Mouse (Mus musculus): ENCODE results near the gene Kif23. TPM values are rescaled to one million over a fixed set of nuclear protein-coding genes. Genes with fewer than 3 reads are reported as not detected.

The Kif23 gene
- polyA plus RNA-seq, 1 experiment from 2014 or later, result 82.9 TPM

DNA sequence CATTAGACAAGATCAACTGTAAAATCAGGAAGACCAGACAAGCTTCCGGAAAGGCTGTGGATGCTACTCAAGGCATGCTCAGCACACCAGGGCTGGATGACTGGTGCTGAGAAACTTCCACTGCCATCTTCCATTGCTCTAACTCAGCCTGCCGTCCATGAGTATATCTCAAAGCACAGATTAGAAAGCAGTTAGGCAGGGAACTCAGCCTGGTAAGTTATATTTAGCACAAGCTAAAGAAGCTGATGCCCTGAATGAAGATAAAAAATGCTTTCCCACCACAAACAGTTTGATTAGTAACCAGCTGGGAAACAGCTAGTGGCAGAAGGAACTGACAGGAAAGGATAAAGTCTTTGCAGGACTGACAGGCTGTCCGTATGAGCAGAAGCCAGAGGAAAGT, 5.5 kb downstream of the Kif23 start:
- peaks cover 4 to 15% of the 10 kb centered on the region in 2 experiments; a peak in 3 of 4 replicates for H3K4me1 ChIP-seq (ENCODE audit: control insufficient read depth in 2 of 2, insufficient read depth in 2 of 2, low read length in 2 of 2)
- WGBS, result 29% methylated on average over 3 of the region's 3 CpGs
- ATAC-seq (ENCODE audit: insufficient number of reproducible peaks, insufficient read depth, low FRiP score, low read depth), result no peak
- H3K27ac ChIP-seq (replicated peaks in 1 of 2; ENCODE audit: control insufficient read depth in 1 of 2, insufficient read depth in 1 of 2, low read depth in 2 of 2, low read length in 2 of 2), result peak overlapping the region; percentile 26 to 49; a peak in 2 of 4 replicates
- H3K27me3 ChIP-seq (ENCODE audit: control insufficient read depth, insufficient read depth, low read length), result no peaks in the 10 kb centered on the region
- peak overlapping the region; percentile 35 for H3K4me2 ChIP-seq (ENCODE audit: low read length)
- no peak overlapping the region for H3K9ac ChIP-seq (ENCODE audit: low read length)
- H3K36me3 ChIP-seq (ENCODE audit: control insufficient read depth, insufficient read depth, low read length), result peaks cover 79% of the 10 kb centered on the region
- no peaks in the 10 kb centered on the region for H3K9me3 ChIP-seq (ENCODE audit: control insufficient read depth, low read length)
- no peak overlapping the region for H3K4me3 ChIP-seq (ENCODE audit: control insufficient read depth in 1 of 2, insufficient read depth in 1 of 2, low read depth in 1 of 2, low read length in 2 of 2)

- H3K4me1 ChIP-seq (ENCODE audit: control insufficient read depth in 2 of 2, insufficient read depth in 2 of 2, low read length in 2 of 2), result no peaks in the 10 kb centered on the region
These were observed 13.2 kb downstream of the Kif23 start for GRCm38 (mm10) chr9:61933333-61933732.

GRCm38 (mm10) chr9:61932009-61932408, 14.6 kb downstream of the Kif23 start:
- Histone ChIP-seq H3K36me3 (ENCODE audit: control insufficient read depth, insufficient read depth, low read length) (peaks cover 96% of the 10 kb centered on the region), H3K9me3 (ENCODE audit: control insufficient read depth, low read length) (no peaks in the 10 kb centered on the region), H3K9ac (ENCODE audit: low read length) (no peak overlapping the region), H3K4me3 (ENCODE audit: control insufficient read depth in 1 of 2, insufficient read depth in 1 of 2, low read depth in 1 of 2, low read length in 2 of 2) (no peak overlapping the region), H3K27ac (replicated peaks in 1 of 2; ENCODE audit: control insufficient read depth in 1 of 2, insufficient read depth in 1 of 2, low read depth in 2 of 2, low read length in 2 of 2) (no peak overlapping the region), H3K4me2 (ENCODE audit: low read length) (no peak overlapping the region), H3K27me3 (ENCODE audit: control insufficient read depth, insufficient read depth, low read length) (no peaks in the 10 kb centered on the region), H3K4me1 (ENCODE audit: control insufficient read depth in 2 of 2, insufficient read depth in 2 of 2, low read length in 2 of 2) (no peaks in the 10 kb centered on the region)
- ATAC-seq (ENCODE audit: insufficient number of reproducible peaks, insufficient read depth, low FRiP score, low read depth), result no peak
- 80% methylated on average over 3 of the region's 3 CpGs for WGBS

More at GRCm38 (mm10) chr9:61933333-61933732, 13.2 kb downstream of the Kif23 start:
- peaks cover 96% of the 10 kb centered on the region for H3K36me3 ChIP-seq (ENCODE audit: control insufficient read depth, insufficient read depth, low read length)
- H3K27ac ChIP-seq (replicated peaks in 1 of 2; ENCODE audit: control insufficient read depth in 1 of 2, insufficient read depth in 1 of 2, low read depth in 2 of 2, low read length in 2 of 2), result no peak overlapping the region
- H3K4me3 ChIP-seq (ENCODE audit: control insufficient read depth in 1 of 2, insufficient read depth in 1 of 2, low read depth in 1 of 2, low read length in 2 of 2), result no peak overlapping the region
- no peak overlapping the region for H3K9ac ChIP-seq (ENCODE audit: low read length)
- no peaks in the 10 kb centered on the region for H3K9me3 ChIP-seq (ENCODE audit: control insufficient read depth, low read length)
- ATAC-seq (ENCODE audit: insufficient number of reproducible peaks, insufficient read depth, low FRiP score, low read depth), result no peak
- H3K4me2 ChIP-seq (ENCODE audit: low read length), result no peak overlapping the region
- no peaks in the 10 kb centered on the region for H3K27me3 ChIP-seq (ENCODE audit: control insufficient read depth, insufficient read depth, low read length)
- WGBS, result 67% methylated on average over 2 of the region's 2 CpGs

- H3K4me2 ChIP-seq (ENCODE audit: low read length), result no peak overlapping the region
- H3K4me1 ChIP-seq (ENCODE audit: control insufficient read depth in 2 of 2, insufficient read depth in 2 of 2, low read length in 2 of 2), result no peaks in the 10 kb centered on the region
- no peaks in the 10 kb centered on the region for H3K9me3 ChIP-seq (ENCODE audit: control insufficient read depth, low read length)
- H3K27ac ChIP-seq (replicated peaks in 1 of 2; ENCODE audit: control insufficient read depth in 1 of 2, insufficient read depth in 1 of 2, low read depth in 2 of 2, low read length in 2 of 2), result no peak overlapping the region
- peaks cover 99% of the 10 kb centered on the region for H3K36me3 ChIP-seq (ENCODE audit: control insufficient read depth, insufficient read depth, low read length)
- no peaks in the 10 kb centered on the region for H3K27me3 ChIP-seq (ENCODE audit: control insufficient read depth, insufficient read depth, low read length)
- H3K4me3 ChIP-seq (ENCODE audit: control insufficient read depth in 1 of 2, insufficient read depth in 1 of 2, low read depth in 1 of 2, low read length in 2 of 2), result no peak overlapping the region
- WGBS, result 90% methylated on average over 10 of the region's 10 CpGs
- no peak for ATAC-seq (ENCODE audit: insufficient number of reproducible peaks, insufficient read depth, low FRiP score, low read depth)
- H3K9ac ChIP-seq (ENCODE audit: low read length), result no peak overlapping the region
These were observed 21.4 kb downstream of the Kif23 start for GRCm38 (mm10) chr9:61925086-61925660.

- no peak overlapping the region for H3K9ac ChIP-seq (ENCODE audit: low read length)
- no peak for ATAC-seq (ENCODE audit: insufficient number of reproducible peaks, insufficient read depth, low FRiP score, low read depth)
- WGBS, result 83% methylated on average over 6 of the region's 6 CpGs
These were observed 26.2 kb downstream of the Kif23 start for GRCm38 (mm10) chr9:61920331-61920730.

DNA sequence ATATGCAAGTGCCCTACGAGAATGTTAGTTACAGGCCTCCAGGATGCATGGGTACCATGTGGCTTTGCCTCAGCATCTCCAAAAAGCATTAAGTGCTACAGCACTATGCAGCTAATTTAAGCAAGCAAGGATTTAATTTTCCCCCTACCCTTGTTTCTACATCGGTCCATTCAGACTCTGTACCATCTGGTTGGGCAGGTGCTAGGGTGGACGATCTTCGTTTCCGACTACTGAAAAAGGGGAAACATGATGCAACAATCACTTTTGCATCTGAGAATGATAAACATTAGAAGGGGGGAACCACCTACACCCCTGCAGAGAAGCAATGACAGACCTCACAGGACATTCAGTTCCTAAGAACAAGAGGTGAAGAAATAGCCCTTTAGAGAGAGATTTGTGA, 27.1 kb downstream of the Kif23 start:
- H3K9me3 ChIP-seq (ENCODE audit: control insufficient read depth, low read length), result no peaks in the 10 kb centered on the region
- 92% methylated on average over 5 of the region's 5 CpGs for WGBS
- no peak for ATAC-seq (ENCODE audit: insufficient number of reproducible peaks, insufficient read depth, low FRiP score, low read depth)
- no peak overlapping the region for H3K4me2 ChIP-seq (ENCODE audit: low read length)
- no peaks in the 10 kb centered on the region for H3K27me3 ChIP-seq (ENCODE audit: control insufficient read depth, insufficient read depth, low read length)
- peaks cover 79% of the 10 kb centered on the region for H3K36me3 ChIP-seq (ENCODE audit: control insufficient read depth, insufficient read depth, low read length)
- no peaks in the 10 kb centered on the region for H3K4me1 ChIP-seq (ENCODE audit: control insufficient read depth in 2 of 2, insufficient read depth in 2 of 2, low read length in 2 of 2)
- no peak overlapping the region for H3K27ac ChIP-seq (replicated peaks in 1 of 2; ENCODE audit: control insufficient read depth in 1 of 2, insufficient read depth in 1 of 2, low read depth in 2 of 2, low read length in 2 of 2)
- H3K4me3 ChIP-seq (ENCODE audit: control insufficient read depth in 1 of 2, insufficient read depth in 1 of 2, low read depth in 1 of 2, low read length in 2 of 2), result no peak overlapping the region
- no peak overlapping the region for H3K9ac ChIP-seq (ENCODE audit: low read length)

More at GRCm38 (mm10) chr9:61920331-61920730, 26.2 kb downstream of the Kif23 start:
- Histone ChIP-seq H3K36me3 (ENCODE audit: control insufficient read depth, insufficient read depth, low read length) (peaks cover 88% of the 10 kb centered on the region), H3K4me3 (ENCODE audit: control insufficient read depth in 1 of 2, insufficient read depth in 1 of 2, low read depth in 1 of 2, low read length in 2 of 2) (no peak overlapping the region), H3K27me3 (ENCODE audit: control insufficient read depth, insufficient read depth, low read length) (no peaks in the 10 kb centered on the region), H3K4me2 (ENCODE audit: low read length) (no peak overlapping the region), H3K27ac (replicated peaks in 1 of 2; ENCODE audit: control insufficient read depth in 1 of 2, insufficient read depth in 1 of 2, low read depth in 2 of 2, low read length in 2 of 2) (no peak overlapping the region), H3K4me1 (ENCODE audit: control insufficient read depth in 2 of 2, insufficient read depth in 2 of 2, low read length in 2 of 2) (no peaks in the 10 kb centered on the region), H3K9me3 (ENCODE audit: control insufficient read depth, low read length) (no peaks in the 10 kb centered on the region)

- Histone ChIP-seq H3K36me3 (ENCODE audit: control insufficient read depth, insufficient read depth, low read length) (peaks cover 72% of the 10 kb centered on the region), H3K9ac (ENCODE audit: low read length) (no peak overlapping the region), H3K4me1 (ENCODE audit: control insufficient read depth in 2 of 2, insufficient read depth in 2 of 2, low read length in 2 of 2) (peaks cover 0 to 5% of the 10 kb centered on the region in 2 experiments; a peak in 3 of 4 replicates), H3K9me3 (ENCODE audit: control insufficient read depth, low read length) (no peaks in the 10 kb centered on the region), H3K27ac (replicated peaks in 1 of 2; ENCODE audit: control insufficient read depth in 1 of 2, insufficient read depth in 1 of 2, low read depth in 2 of 2, low read length in 2 of 2) (no peak overlapping the region), H3K4me2 (ENCODE audit: low read length) (no peak overlapping the region), H3K4me3 (ENCODE audit: control insufficient read depth in 1 of 2, insufficient read depth in 1 of 2, low read depth in 1 of 2, low read length in 2 of 2) (no peak overlapping the region), H3K27me3 (ENCODE audit: control insufficient read depth, insufficient read depth, low read length) (no peaks in the 10 kb centered on the region)
- ATAC-seq (ENCODE audit: insufficient number of reproducible peaks, insufficient read depth, low FRiP score, low read depth), result no peak
- 90% methylated on average over 6 of the region's 6 CpGs for WGBS
These were observed 29.1 kb downstream of the Kif23 start for GRCm38 (mm10) chr9:61917436-61917835.

GRCm38 (mm10) chr9:61916986-61917385, 29.6 kb downstream of the Kif23 start:
- no peak for ATAC-seq (ENCODE audit: insufficient number of reproducible peaks, insufficient read depth, low FRiP score, low read depth)

More at GRCm38 (mm10) chr9:61916986-61917385, 29.6 kb downstream of the Kif23 start:
- H3K27ac ChIP-seq (replicated peaks in 1 of 2; ENCODE audit: control insufficient read depth in 1 of 2, insufficient read depth in 1 of 2, low read depth in 2 of 2, low read length in 2 of 2), result no peak overlapping the region
- H3K9ac ChIP-seq (ENCODE audit: low read length), result no peak overlapping the region
- H3K27me3 ChIP-seq (ENCODE audit: control insufficient read depth, insufficient read depth, low read length), result no peaks in the 10 kb centered on the region
- H3K4me3 ChIP-seq (ENCODE audit: control insufficient read depth in 1 of 2, insufficient read depth in 1 of 2, low read depth in 1 of 2, low read length in 2 of 2), result no peak overlapping the region
- peaks cover 0 to 5% of the 10 kb centered on the region in 2 experiments; a peak in 3 of 4 replicates for H3K4me1 ChIP-seq (ENCODE audit: control insufficient read depth in 2 of 2, insufficient read depth in 2 of 2, low read length in 2 of 2)
- H3K36me3 ChIP-seq (ENCODE audit: control insufficient read depth, insufficient read depth, low read length), result peaks cover 72% of the 10 kb centered on the region
- H3K4me2 ChIP-seq (ENCODE audit: low read length), result no peak overlapping the region
- no peaks in the 10 kb centered on the region for H3K9me3 ChIP-seq (ENCODE audit: control insufficient read depth, low read length)
- WGBS, result 83% methylated on average over 3 of the region's 3 CpGs

All from heart, embryonic 14.5 days (tissue).